Mouse (Mus musculus) midbrain, embryonic 13.5 days (tissue): ENCODE data around the gene St6galnac4. TPM values are rescaled to one million over a fixed set of nuclear protein-coding genes. Genes with fewer than 3 reads are reported as not detected.

ENCODE experiments used
- ATAC-seq: fragments of 200-750 bp; cut with Nextera tagmentation; 2 replicates; pipeline ENCODE4 v1.8.0; 2017; ENCODE audit warnings: mild to moderate bottlenecking, moderate TSS enrichment, moderate library complexity
- H3K27ac ChIP-seq: fragments of 300-500 bp; sonication (generic); 2 replicates; pipeline ENCODE4 v1.5.1; 2015; ENCODE audit warnings: inconsistent platforms, mild to moderate bottlenecking, moderate library complexity
- H3K27me3 ChIP-seq: fragments of 300-500 bp; sonication (generic); 2 replicates; pipeline ENCODE4 v1.6.1; 2015; ENCODE audit warnings: mild to moderate bottlenecking, inconsistent platforms
- H3K36me3 ChIP-seq: fragments of 300-500 bp; sonication (generic); 2 replicates; pipeline ENCODE4 v1.6.1; 2015; ENCODE audit warnings: mild to moderate bottlenecking, inconsistent platforms
- H3K4me1 ChIP-seq: fragments of 300-500 bp; sonication (generic); replicated peaks from 2 replicates; pipeline ENCODE4 v1.6.1; 2015; ENCODE audit warnings: inconsistent platforms
- H3K4me2 ChIP-seq: fragments of 300-500 bp; sonication (generic); replicated peaks from 2 replicates; pipeline ENCODE4 v1.6.1; 2015; ENCODE audit warnings: moderate library complexity, mild to moderate bottlenecking, inconsistent platforms
- H3K4me3 ChIP-seq: fragments of 300-500 bp; sonication (generic); replicated peaks from 2 replicates; pipeline ENCODE4 v1.5.1; 2015; ENCODE audit warnings: mild to moderate bottlenecking, inconsistent platforms
- H3K9ac ChIP-seq: fragments of 300-500 bp; sonication (generic); replicated peaks from 2 replicates; pipeline ENCODE4 v1.6.1; 2015; ENCODE audit warnings: mild to moderate bottlenecking, inconsistent platforms
- H3K9me3 ChIP-seq: fragments of 300-500 bp; sonication (generic); 2 replicates; pipeline ENCODE4 v1.6.1; 2016; ENCODE audit warnings: mild to moderate bottlenecking, inconsistent platforms
- WGBS: fragments of 180-500 bp; shearing (Covaris S2); methylation state at CpG from one replicate; pipeline ENCODE4 v1.1.7; 2015; 5-methylcytosine and 5-hydroxymethylcytosine counted together
- polyA plus RNA-seq: library from polyadenylated mRNA; unstranded; fragments of >200 nt; fragmentation: Nextera tagmentation; extraction: Ambion mirVana; gene quantifications from 2 replicates; pipeline ENCODE4 v1.2.1, GENCODE M21; 2015

Gene St6galnac4
- polyA plus RNA-seq, 1 experiment from 2014 or later = 16.3 TPM

DNA sequence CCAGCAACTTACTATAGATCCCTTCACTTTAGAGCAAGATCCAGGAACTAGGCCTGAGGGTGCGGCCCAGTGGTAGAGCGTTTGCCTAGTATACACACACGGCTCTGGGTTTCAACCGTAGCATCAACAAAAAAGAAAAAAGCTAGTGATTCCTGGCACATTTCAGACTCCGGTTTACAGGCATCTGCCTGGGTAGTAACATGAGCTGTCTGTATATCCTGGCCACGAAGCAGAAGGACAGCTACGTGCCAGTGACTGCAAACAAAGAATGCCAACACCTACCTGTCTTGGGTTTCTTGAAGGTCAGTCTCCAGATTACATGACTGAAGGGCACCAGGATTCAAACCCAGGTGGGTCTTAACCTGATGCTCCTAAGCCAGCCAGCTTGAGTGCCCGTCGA is 37.7 kb upstream of the St6galnac4 start:
- Histone ChIP-seq H3K27ac (no peak overlapping the region), H3K9ac (no peak overlapping the region), H3K36me3 (no peaks in the 10 kb centered on the region), H3K27me3 (no peaks in the 10 kb centered on the region), H3K4me2 (no peak overlapping the region), H3K9me3 (no peaks in the 10 kb centered on the region), H3K4me3 (no peak overlapping the region), H3K4me1 (no peaks in the 10 kb centered on the region; the same call in 1 of the 2 replicates)
- WGBS = 91% methylated on average over 9 of the region's 9 CpGs
- ATAC-seq = no peak

DNA sequence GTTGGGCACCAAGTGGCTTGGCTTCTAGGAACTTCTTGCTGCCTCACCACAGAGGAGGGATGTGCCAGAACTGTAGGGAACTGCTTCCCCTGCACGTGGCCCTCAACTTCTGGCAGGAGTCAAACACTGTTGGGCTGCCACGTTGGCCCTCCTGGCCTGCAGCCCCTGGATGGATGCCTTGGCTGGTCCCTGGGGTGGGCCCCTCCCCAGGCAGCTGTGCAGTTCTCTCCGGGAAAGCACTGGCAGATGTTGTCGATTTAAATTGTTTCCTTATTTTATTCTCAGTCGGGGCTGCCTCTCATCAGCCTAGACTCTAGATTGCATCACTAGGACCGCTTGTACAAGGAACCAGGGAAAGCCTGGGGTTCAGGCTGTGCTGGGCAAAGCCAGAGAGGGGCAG is 37.1 kb upstream of the St6galnac4 start:
- Histone ChIP-seq H3K4me2 (no peak overlapping the region), H3K9me3 (no peaks in the 10 kb centered on the region), H3K4me3 (no peak overlapping the region), H3K27ac (no peak overlapping the region), H3K9ac (no peak overlapping the region), H3K4me1 (no peaks in the 10 kb centered on the region; the same call in 1 of the 2 replicates), H3K27me3 (no peaks in the 10 kb centered on the region), H3K36me3 (no peaks in the 10 kb centered on the region)
- ATAC-seq = no peak
- 85% methylated on average over 6 of the region's 6 CpGs for WGBS

DNA sequence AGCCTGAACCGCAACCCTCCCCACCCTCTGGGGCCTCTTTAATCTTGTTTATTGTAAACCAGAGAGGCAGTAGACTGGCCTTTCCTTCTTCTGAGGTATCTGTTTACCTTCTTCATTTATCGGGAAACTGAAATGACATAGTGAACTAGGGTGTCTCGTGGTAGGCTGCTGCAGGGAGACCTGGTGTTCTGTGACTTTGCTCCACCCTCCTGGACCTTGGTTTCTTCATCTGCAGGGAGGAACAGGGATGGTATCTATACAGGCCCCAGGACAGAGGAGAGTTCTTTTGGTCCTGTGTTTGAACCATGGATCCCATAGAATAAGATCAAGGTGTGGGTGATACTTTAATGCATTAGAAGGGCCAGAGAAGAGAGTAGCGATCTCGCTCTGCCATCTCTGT is 35.7 kb upstream of the St6galnac4 start:
- H3K9me3 ChIP-seq = no peaks in the 10 kb centered on the region
- H3K36me3 ChIP-seq = no peaks in the 10 kb centered on the region
- 90% methylated on average over 5 of the region's 5 CpGs for WGBS
- H3K27ac ChIP-seq = no peak overlapping the region
- no peak overlapping the region for H3K4me3 ChIP-seq
- H3K27me3 ChIP-seq = no peaks in the 10 kb centered on the region
- no peak overlapping the region for H3K4me2 ChIP-seq
- no peak for ATAC-seq
- peaks cover 13% of the 10 kb centered on the region for H3K4me1 ChIP-seq
- no peak overlapping the region for H3K9ac ChIP-seq

DNA sequence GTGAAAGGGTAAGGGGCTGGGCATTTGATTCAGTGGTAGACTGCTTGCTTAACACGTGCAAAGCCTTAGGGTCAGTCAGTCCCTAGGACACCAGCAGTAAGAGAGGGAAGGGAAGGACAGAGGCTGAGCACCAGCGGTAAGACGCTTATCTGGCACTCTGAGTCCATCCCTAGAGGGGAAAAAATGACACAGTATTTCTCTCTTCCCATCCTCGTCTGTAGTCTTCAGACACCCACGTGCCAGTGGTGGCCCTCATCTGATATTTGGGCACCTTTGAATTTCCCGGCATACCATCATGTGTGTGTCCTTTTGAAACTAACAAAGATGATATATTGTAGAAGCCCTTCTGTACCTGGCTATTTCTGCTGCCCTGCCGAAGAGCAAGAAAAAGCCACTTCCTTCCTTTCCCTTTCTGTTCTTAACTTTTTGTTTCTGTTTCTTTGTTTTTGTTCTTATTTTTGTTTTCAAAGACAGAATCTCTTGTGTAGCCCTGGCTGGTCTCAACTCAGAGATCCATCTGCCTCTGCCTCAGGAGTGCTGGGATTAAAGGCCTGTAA is 33.2 kb upstream of the St6galnac4 start:
- H3K27ac ChIP-seq = no peak overlapping the region
- H3K4me2 ChIP-seq = no peak overlapping the region
- no peaks in the 10 kb centered on the region for H3K27me3 ChIP-seq
- no peak overlapping the region for H3K9ac ChIP-seq
- H3K36me3 ChIP-seq = no peaks in the 10 kb centered on the region
- peaks cover 37% of the 10 kb centered on the region for H3K4me1 ChIP-seq
- no peaks in the 10 kb centered on the region for H3K9me3 ChIP-seq
- WGBS = 83% methylated on average over 7 of the region's 7 CpGs
- H3K4me3 ChIP-seq = no peak overlapping the region
- ATAC-seq = no peak

DNA sequence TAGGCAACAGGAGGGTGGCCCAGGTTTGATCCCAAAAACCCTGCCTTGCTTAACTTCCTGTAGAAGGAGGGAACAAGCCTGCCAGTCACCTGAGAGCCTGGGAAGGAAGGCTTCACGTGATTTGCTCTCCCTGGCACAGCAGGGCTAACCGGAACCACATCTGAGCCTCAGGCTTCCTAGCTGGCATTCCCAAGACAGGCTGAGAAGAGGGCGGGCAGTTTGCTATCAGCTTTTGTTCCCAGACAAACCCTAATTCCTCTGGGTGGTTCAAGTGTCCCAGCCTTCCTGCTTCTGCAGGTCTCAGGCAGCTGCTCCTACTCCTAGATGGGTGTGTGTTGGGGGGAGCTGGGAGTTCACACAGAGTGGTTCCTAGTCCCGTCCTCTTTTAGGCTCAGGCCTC is 31.4 kb upstream of the St6galnac4 start:
- Histone ChIP-seq H3K4me1 (peaks cover 55% of the 10 kb centered on the region), H3K27ac (peak overlapping the region; percentile 53; the same call in 1 of the 2 replicates)
- 39% methylated on average over 4 of the region's 4 CpGs for WGBS

DNA sequence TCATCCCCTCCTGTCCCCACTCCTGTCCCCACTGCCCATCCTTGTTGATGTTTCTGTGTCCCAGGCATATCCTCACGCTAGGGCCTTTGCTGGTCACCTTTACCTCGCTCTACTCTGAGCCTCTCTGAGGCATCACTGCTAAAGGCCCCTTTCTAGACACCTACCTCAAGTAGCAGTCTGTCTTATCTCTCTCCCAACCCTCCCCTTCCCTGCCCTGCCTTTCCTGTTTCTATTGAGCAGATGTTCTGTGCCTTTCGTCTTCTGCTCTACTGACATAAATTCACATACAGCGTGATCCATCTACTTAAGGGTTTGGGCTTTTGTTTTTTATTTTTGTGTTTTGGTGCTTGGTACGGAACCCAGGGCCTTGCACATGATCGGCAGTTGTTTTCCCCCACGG is 30.9 kb upstream of the St6galnac4 start:
- H3K4me2 ChIP-seq = no peak overlapping the region
- no peaks in the 10 kb centered on the region for H3K9me3 ChIP-seq
- ATAC-seq = no peak
- H3K27me3 ChIP-seq = no peaks in the 10 kb centered on the region
- H3K4me1 ChIP-seq = peaks cover 60% of the 10 kb centered on the region
- no peak overlapping the region for H3K4me3 ChIP-seq
- 77% methylated on average over 7 of the region's 7 CpGs for WGBS
- H3K9ac ChIP-seq = 0 out of 2 replicates have a peak overlapping the region, but pooled peaks have one; percentile 16
- H3K27ac ChIP-seq = peak overlapping the region; percentile 53; the same call in 1 of the 2 replicates
- peaks cover 8% of the 10 kb centered on the region for H3K36me3 ChIP-seq

More for the DNA sequence above, 31.4 kb upstream of the St6galnac4 start:
- peaks cover 4% of the 10 kb centered on the region for H3K36me3 ChIP-seq
- no peak overlapping the region for H3K4me2 ChIP-seq
- H3K4me3 ChIP-seq = no peak overlapping the region
- no peaks in the 10 kb centered on the region for H3K9me3 ChIP-seq
- H3K27me3 ChIP-seq = no peaks in the 10 kb centered on the region
- H3K9ac ChIP-seq = 0 out of 2 replicates have a peak overlapping the region, but pooled peaks have one; percentile 10
- no peak for ATAC-seq

DNA sequence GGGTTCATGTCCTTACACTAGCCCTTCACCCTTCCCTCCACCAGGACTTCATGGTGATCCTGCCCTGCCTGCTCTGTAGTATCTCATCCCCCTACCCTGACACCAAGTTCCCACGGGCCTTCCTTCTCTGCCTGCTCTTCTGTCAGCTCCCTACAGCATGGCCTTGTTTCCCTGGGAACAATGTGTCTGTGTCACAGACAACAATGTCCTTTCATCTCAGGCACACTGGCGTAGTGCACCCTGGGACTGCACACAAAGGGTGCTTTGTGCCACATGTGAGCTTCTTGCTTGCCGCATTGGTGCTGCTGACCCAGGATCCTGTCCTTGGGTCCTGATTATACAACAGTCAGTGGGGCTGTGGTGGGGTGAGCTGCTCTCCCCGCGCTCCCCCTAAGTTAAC is 27.3 kb upstream of the St6galnac4 start:
- peak overlapping the region; percentile 53; the same call in 1 of the 2 replicates for H3K9ac ChIP-seq
- 13% methylated on average over 5 of the region's 5 CpGs for WGBS

DNA sequence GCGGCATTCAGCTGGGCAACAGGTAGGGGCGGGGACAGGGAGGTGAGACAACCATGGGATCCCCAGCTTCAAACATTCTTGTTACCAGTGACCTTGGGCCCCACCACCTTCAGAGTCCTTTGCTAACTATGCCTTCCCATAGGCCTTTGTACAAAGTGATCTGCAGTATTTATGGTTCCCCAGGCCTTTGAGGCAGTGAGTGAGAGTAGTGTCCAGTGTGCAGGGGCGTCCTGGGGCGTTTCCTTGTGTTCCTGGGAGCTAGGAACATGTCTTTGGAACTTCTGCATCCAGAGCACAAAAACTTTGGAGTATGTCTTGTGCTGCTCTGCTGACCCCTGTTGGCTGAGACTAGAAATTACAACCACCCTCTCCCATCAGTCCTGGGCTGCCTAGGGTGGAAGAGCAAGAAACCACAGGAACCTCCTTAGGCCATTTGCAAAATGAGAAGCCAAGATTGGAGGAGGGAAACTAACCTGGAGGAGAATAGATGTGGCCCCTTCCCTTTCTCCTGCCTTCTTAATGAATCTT is 20.3 kb upstream of the St6galnac4 start:
- ATAC-seq = no peak
- Histone ChIP-seq H3K9ac (no peak overlapping the region), H3K4me3 (no peak overlapping the region), H3K27ac (no peak overlapping the region), H3K36me3 (peaks cover 69% of the 10 kb centered on the region), H3K9me3 (no peaks in the 10 kb centered on the region), H3K4me2 (no peak overlapping the region), H3K4me1 (peaks cover 5% of the 10 kb centered on the region), H3K27me3 (no peaks in the 10 kb centered on the region)
- WGBS = 50% methylated on average over 4 of the region's 4 CpGs

More for the DNA sequence above, 27.3 kb upstream of the St6galnac4 start:
- peak; percentile 94 for ATAC-seq
- Histone ChIP-seq H3K4me1 (peaks cover 60% of the 10 kb centered on the region), H3K27ac (peak overlapping the region; percentile 87), H3K27me3 (no peaks in the 10 kb centered on the region), H3K36me3 (peaks cover 37% of the 10 kb centered on the region), H3K4me3 (no peak overlapping the region), H3K4me2 (peak overlapping the region; percentile 34), H3K9me3 (no peaks in the 10 kb centered on the region)

DNA sequence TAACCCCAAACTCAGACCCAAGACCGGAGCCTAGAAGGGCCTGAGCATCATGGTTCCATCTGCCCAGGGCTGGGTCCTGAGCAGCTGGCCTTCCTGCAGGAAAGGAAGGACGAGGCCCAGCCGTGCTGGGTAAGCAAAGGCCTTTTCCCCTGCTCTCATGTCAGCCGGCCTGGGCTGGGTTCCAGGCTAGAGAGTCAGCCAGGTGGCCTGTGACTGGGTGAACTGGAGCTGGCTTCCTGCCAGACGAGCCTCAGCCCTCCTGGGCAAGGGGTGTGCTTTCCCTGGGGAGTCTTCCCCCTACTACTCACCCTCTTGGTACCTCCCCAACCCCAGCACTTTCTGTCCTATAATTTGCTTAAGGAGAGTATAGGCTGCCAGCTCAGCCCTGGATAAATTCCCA is 18.7 kb upstream of the St6galnac4 start:
- H3K9me3 ChIP-seq = no peaks in the 10 kb centered on the region
- no peak for ATAC-seq
- H3K4me3 ChIP-seq = no peak overlapping the region
- H3K4me2 ChIP-seq = no peak overlapping the region
- peaks cover 61% of the 10 kb centered on the region for H3K36me3 ChIP-seq
- no peaks in the 10 kb centered on the region for H3K27me3 ChIP-seq
- H3K4me1 ChIP-seq = peaks cover 16% of the 10 kb centered on the region
- H3K9ac ChIP-seq = no peak overlapping the region
- 81% methylated on average over 5 of the region's 5 CpGs for WGBS
- H3K27ac ChIP-seq = no peak overlapping the region

DNA sequence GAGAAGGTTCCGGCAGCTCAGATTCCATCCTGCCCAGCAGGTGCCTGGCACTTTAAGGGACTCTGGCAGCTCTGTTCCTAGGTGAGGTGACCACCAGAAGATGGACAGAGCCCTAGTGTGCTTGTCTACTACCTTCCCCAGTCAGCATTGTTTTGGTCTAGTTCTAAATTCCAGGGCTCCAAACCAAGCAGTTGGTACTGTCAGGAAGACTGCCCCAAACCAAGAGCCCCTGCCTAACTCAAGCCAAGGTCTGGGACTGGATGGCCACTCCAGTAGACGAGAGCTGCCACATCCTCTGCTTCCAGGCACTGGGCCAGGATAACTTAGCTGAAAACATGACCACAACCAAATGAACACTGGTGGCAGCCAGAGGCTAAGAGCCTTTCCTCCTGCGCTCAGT is 18.0 kb upstream of the St6galnac4 start:
- 91% methylated on average over 3 of the region's 3 CpGs for WGBS
- Histone ChIP-seq H3K27me3 (no peaks in the 10 kb centered on the region), H3K4me3 (no peak overlapping the region), H3K4me2 (no peak overlapping the region), H3K27ac (no peak overlapping the region), H3K36me3 (peaks cover 59% of the 10 kb centered on the region), H3K4me1 (peaks cover 16% of the 10 kb centered on the region), H3K9ac (no peak overlapping the region), H3K9me3 (no peaks in the 10 kb centered on the region)
- ATAC-seq = no peak

DNA sequence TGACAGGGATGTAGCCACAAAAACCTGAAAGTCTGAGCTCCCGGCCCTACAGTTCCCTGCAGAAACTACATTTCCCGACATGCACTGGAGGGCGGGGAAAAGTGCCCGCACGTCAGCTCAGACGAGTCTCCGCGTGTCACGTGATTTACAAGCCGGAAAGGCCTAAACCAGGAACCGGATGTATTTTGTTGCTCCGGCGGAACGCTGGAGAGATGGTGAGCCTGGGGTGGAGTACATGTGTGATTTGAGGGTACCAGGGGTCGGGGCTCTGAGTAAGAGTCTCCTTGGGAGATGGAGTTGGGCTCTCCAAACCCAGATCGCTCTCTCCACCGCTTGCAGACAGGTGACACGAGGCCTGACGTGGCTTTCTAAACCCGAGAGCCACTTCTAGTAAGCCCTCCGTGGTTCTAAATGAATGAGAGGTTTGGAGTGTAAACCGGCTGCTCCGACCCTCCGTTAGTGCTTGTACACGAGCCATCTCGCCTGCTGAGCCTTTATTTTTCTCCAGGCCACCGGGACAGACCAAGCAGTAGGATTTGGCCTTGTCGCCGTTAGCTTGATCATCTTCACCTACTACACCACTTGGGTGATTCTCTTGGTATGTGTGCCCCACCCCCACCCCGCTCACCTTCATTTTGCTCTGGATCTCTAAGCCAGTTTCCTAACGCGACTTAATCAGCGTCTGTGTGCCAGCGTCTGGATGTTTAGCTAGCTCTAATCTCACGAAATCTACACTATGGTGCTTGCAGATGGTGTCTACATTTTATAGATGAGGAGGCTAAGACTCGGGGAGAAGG is 16.0 kb upstream of the St6galnac4 start, which contains the start of gene Dpm2:
TSS of gene Dpm2 (plus strand) at position 161 of the 797 bp plus-strand sequence.
- H3K27ac ChIP-seq = peak within 1 kb of the TSS; percentile 67; the same call in 1 of the 2 replicates
- H3K4me2 ChIP-seq = peak within 1 kb of the TSS; percentile 91
- no peaks in the 10 kb centered on the region for H3K9me3 ChIP-seq
- WGBS = 2% methylated on average over 36 of the region's 36 CpGs
- peak; percentile 79 for ATAC-seq
- peak within 1 kb of the TSS; percentile 85 for H3K9ac ChIP-seq
- peak within 1 kb of the TSS; percentile 73 for H3K4me3 ChIP-seq
- H3K27me3 ChIP-seq = no peaks in the 10 kb centered on the region
- peaks cover 26% of the 10 kb centered on the region for H3K4me1 ChIP-seq
- H3K36me3 ChIP-seq = peaks cover 39% of the 10 kb centered on the region

DNA sequence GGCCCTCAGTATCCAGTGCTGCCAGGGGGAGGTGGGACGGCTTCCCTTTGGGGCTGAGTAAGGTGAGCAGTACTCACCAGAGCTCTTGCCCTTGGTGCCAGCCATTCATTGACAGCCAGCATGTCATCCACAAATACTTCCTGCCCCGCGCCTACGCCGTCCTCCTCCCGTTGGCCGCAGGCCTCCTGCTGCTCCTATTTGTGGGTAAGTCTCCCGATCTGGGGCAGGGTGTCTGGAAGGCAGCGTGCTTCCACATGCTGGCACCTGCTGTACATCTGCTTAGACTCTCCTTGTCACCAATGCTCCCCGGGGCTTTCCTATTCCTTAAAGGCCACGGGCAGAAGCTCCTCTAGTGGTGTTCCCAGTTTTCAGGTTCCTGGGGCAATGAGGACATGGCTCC is 14.7 kb upstream of the St6galnac4 start:
- no peak overlapping the region for H3K9ac ChIP-seq
- H3K4me1 ChIP-seq = peaks cover 30% of the 10 kb centered on the region
- ATAC-seq = no peak
- 94% methylated on average over 11 of the region's 11 CpGs for WGBS
- peaks cover 12% of the 10 kb centered on the region for H3K27me3 ChIP-seq
- H3K4me2 ChIP-seq = peak overlapping the region; percentile 91
- no peaks in the 10 kb centered on the region for H3K9me3 ChIP-seq
- no peak overlapping the region for H3K27ac ChIP-seq
- peak overlapping the region; percentile 73; the same call in 1 of the 2 replicates for H3K4me3 ChIP-seq
- peaks cover 29% of the 10 kb centered on the region for H3K36me3 ChIP-seq
